Mouse (Mus musculus): Measurements from ENCODE around the gene Zmym3. TPM values are rescaled to one million over a fixed set of nuclear protein-coding genes. Genes with fewer than 3 reads are reported as not detected.

The Zmym3 gene
- polyA plus RNA-seq, 1 experiment from 2014 or later = 67.9 TPM

Other genes starting within 250 kb of the Zmym3 start
- 41.8 and 54.5 TPM in 2 replicates for gene Snx12, start 198.3 kb downstream of the Zmym3 start, polyA plus RNA-seq (2014; fragmentation: Nextera tagmentation; extraction: Ambion mirVana)
- 0.79 and 0.93 TPM in 2 replicates for gene Foxo4, start 166.3 kb downstream of the Zmym3 start, polyA plus RNA-seq (2014; fragmentation: Nextera tagmentation; extraction: Ambion mirVana)
- gene Gm614, start 156.9 kb downstream of the Zmym3 start, polyA plus RNA-seq (2014; fragmentation: Nextera tagmentation; extraction: Ambion mirVana) = not detected in 2 replicates
- 4.2 and 7.9 TPM in 2 replicates for gene Il2rg, start 152.6 kb downstream of the Zmym3 start, polyA plus RNA-seq (2014; fragmentation: Nextera tagmentation; extraction: Ambion mirVana)
- not detected in 2 replicates for gene Gm20489, start 151.8 kb downstream of the Zmym3 start, polyA plus RNA-seq (2014; fragmentation: Nextera tagmentation; extraction: Ambion mirVana)
- gene Med12, start 146.8 kb downstream of the Zmym3 start, polyA plus RNA-seq (2014; fragmentation: Nextera tagmentation; extraction: Ambion mirVana) = 30.6 and 33.0 TPM in 2 replicates
- 98.6 and 99.2 TPM in 2 replicates for gene Nlgn3, start 121.7 kb downstream of the Zmym3 start, polyA plus RNA-seq (2014; fragmentation: Nextera tagmentation; extraction: Ambion mirVana)
- 0.57 and 0.85 TPM in 2 replicates for gene Gjb1, start 44.5 kb downstream of the Zmym3 start, polyA plus RNA-seq (2014; fragmentation: Nextera tagmentation; extraction: Ambion mirVana)
- gene Nono, start 8.5 kb upstream of the Zmym3 start, polyA plus RNA-seq (2014; fragmentation: Nextera tagmentation; extraction: Ambion mirVana) = 287 and 351 TPM in 2 replicates
- gene Itgb1bp2, start 28.2 kb upstream of the Zmym3 start, polyA plus RNA-seq (2014; fragmentation: Nextera tagmentation; extraction: Ambion mirVana) = 1.8 and 2.1 TPM in 2 replicates
- 15.8 and 20.6 TPM in 2 replicates for gene Taf1, start 111.9 kb upstream of the Zmym3 start, polyA plus RNA-seq (2014; fragmentation: Nextera tagmentation; extraction: Ambion mirVana)
- 261 and 292 TPM in 2 replicates for gene Ogt, start 219.2 kb upstream of the Zmym3 start, polyA plus RNA-seq (2014; fragmentation: Nextera tagmentation; extraction: Ambion mirVana)

Data from midbrain, embryonic 14.5 days (tissue).